In genomic region chr7:24599211-24600067, GRCm38 (mm10) we compare ENCODE assay signal across 11 mouse cellular contexts. TPM values are rescaled to one million over a fixed set of nuclear protein-coding genes. Genes with fewer than 3 reads are reported as not detected.
DNase-seq lines count a peak whose midpoint lies in the region; ATAC-seq and TF ChIP-seq lines count a peak whose summit lies in the region.
"Had no signal": no experiment of that assay in that cellular context is flagged by ENCODE, and none has a peak within 500 bp of the region (broad histone marks: within the 10 kb centered on the region; RNA-seq: fewer than 3 reads in every experiment).

No protein-coding gene starts in this region.

- no peak for ATAC-seq in midbrain, postnatal 0 days (ENCODE audit: low FRiP score)
- no peak for ATAC-seq in midbrain, embryonic 14.5 days (ENCODE audit: low FRiP score, low TSS enrichment)
- ATAC-seq in stomach, embryonic 15.5 days (ENCODE audit: insufficient read depth, low FRiP score, low read depth): no peak
- ATAC-seq: hindbrain, embryonic 16.5 days had no signal

- DNase-seq in gastrocnemius, adult 2 months: peak; percentile 54
- DNase-seq in gastrocnemius, postnatal 4 days (ENCODE audit: low spot score in 2 of 2): no peak
- no peak for DNase-seq in midbrain, postnatal 0 days (ENCODE audit: low spot score)
- no peak for DNase-seq in midbrain, embryonic 14.5 days
- DNase-seq in left cerebral cortex, adult 11 months (ENCODE audit: low spot score): no peak
- no peak for DNase-seq in right cerebral cortex, postnatal 10 days (ENCODE audit: low spot score in 2 of 2)
- DNase-seq: thymus, postnatal 25 days had no signal

- H3K4me1 ChIP-seq in midbrain, postnatal 0 days (ENCODE audit: insufficient read depth, low read length): peaks cover 8% of the 10 kb centered on the region; the same call in 1 of the 2 replicates
- H3K4me1 ChIP-seq in midbrain, embryonic 14.5 days (ENCODE audit: control insufficient read depth, insufficient read depth, low read length): 0 out of 2 replicates have a peak, but pooled peaks cover 8% of the 10 kb centered on the region
- peaks cover 22% of the 10 kb centered on the region for H3K4me1 ChIP-seq in bone marrow macrophage, adult 2 months (ENCODE audit: control insufficient read depth, insufficient read depth, low read length)
- peaks cover 13% of the 10 kb centered on the region for H3K4me1 ChIP-seq in stomach, embryonic 15.5 days

- no peaks in the 10 kb centered on the region for H3K27me3 ChIP-seq in midbrain, postnatal 0 days (ENCODE audit: insufficient read depth, low read length)
- H3K27me3 ChIP-seq in midbrain, embryonic 14.5 days (ENCODE audit: control insufficient read depth, insufficient read depth, low read length): peaks cover 5% of the 10 kb centered on the region; the same call in 1 of the 2 replicates
- no peaks in the 10 kb centered on the region for H3K27me3 ChIP-seq in stomach, embryonic 15.5 days (replicated peaks)
- H3K27me3 ChIP-seq: limb, embryonic 15.5 days had no signal

- peak overlapping the region; percentile 67 for H3K27ac ChIP-seq in gastrocnemius, adult 2 months
- no peak overlapping the region for H3K27ac ChIP-seq in midbrain, postnatal 0 days (ENCODE audit: low read depth, low read length)
- H3K27ac ChIP-seq in midbrain, embryonic 14.5 days (replicated peaks; ENCODE audit: low read depth, low read length): no peak overlapping the region
- no peak overlapping the region for H3K27ac ChIP-seq in bone marrow macrophage, adult 2 months (ENCODE audit: insufficient read depth, low read depth, low read length)
- peak overlapping the region; percentile 0; the same call in 1 of the 2 replicates for H3K27ac ChIP-seq in stomach, embryonic 15.5 days
- H3K27ac ChIP-seq: limb, embryonic 15.5 days had no signal

- no peaks in the 10 kb centered on the region for H3K36me3 ChIP-seq in midbrain, postnatal 0 days (ENCODE audit: insufficient read depth, low read length)
- no peaks in the 10 kb centered on the region for H3K36me3 ChIP-seq in midbrain, embryonic 14.5 days (ENCODE audit: control insufficient read depth, insufficient read depth, low read length)
- H3K36me3 ChIP-seq in stomach, embryonic 15.5 days: no peaks in the 10 kb centered on the region

- no peaks in the 10 kb centered on the region for H3K9me3 ChIP-seq in midbrain, postnatal 0 days (ENCODE audit: low read length)
- H3K9me3 ChIP-seq in midbrain, embryonic 14.5 days (ENCODE audit: control insufficient read depth, low read length): no peaks in the 10 kb centered on the region
- H3K9me3 ChIP-seq in stomach, embryonic 15.5 days: no peaks in the 10 kb centered on the region
- H3K9me3 ChIP-seq: limb, embryonic 15.5 days had no signal

- H3K4me2 ChIP-seq in midbrain, postnatal 0 days (ENCODE audit: low read depth, low read length, poor library complexity, severe bottlenecking): no peak overlapping the region
- no peak overlapping the region for H3K4me2 ChIP-seq in midbrain, embryonic 14.5 days (ENCODE audit: low read length)
- H3K4me2 ChIP-seq in stomach, embryonic 15.5 days: no peak overlapping the region
- H3K4me2 ChIP-seq: limb, embryonic 15.5 days had no signal

- TF ChIP-seq POLR2A in bone marrow macrophage, adult 2 months (IDR thresholded peaks at IDR 0.05; ENCODE audit: borderline replicate concordance, low read depth, low read length): no peak

- peak; percentile 37; the same call in 1 of the 2 replicates for TF ChIP-seq CTCF in gastrocnemius, adult 2 months (IDR thresholded peaks at IDR 0.05)
- peak; percentile 18 for TF ChIP-seq CTCF in midbrain, postnatal 0 days (IDR thresholded peaks at IDR 0.05)
- 0 out of 2 replicates have a peak, but pooled peaks have one; percentile 12 for TF ChIP-seq CTCF in bone marrow macrophage, adult 2 months (IDR thresholded peaks at IDR 0.05; ENCODE audit: low read depth, low read length)

- intact Hi-C loops in gastrocnemius, adult 2 months (cut with DNase I): loop anchor here (2.0 kb wide), 1 partner anchor 69 kb away; the partner anchor contains the start of gene Irgq

- H3K4me3 ChIP-seq in gastrocnemius, adult 2 months: no peak overlapping the region
- H3K4me3 ChIP-seq in midbrain, postnatal 0 days (ENCODE audit: low read depth, low read length): no peak overlapping the region
- H3K4me3 ChIP-seq in midbrain, embryonic 14.5 days (replicated peaks; ENCODE audit: low read depth, low read length): no peak overlapping the region
- no peak overlapping the region for H3K4me3 ChIP-seq in bone marrow macrophage, adult 2 months (ENCODE audit: insufficient read depth, low read length)
- H3K4me3 ChIP-seq in stomach, embryonic 15.5 days (replicated peaks): no peak overlapping the region
- H3K4me3 ChIP-seq: limb, embryonic 15.5 days had no signal

- 78% methylated on average over 15 of the region's 15 CpGs for WGBS in midbrain, postnatal 0 days
- WGBS in midbrain, embryonic 14.5 days: 81% methylated on average over 15 of the region's 15 CpGs
- WGBS in stomach, embryonic 15.5 days: 61% methylated on average over 15 of the region's 15 CpGs

- H3K9ac ChIP-seq in midbrain, postnatal 0 days (replicated peaks; ENCODE audit: low read length, poor library complexity, severe bottlenecking): no peak overlapping the region
- H3K9ac ChIP-seq in midbrain, embryonic 14.5 days (replicated peaks; ENCODE audit: low read length): no peak overlapping the region
- H3K9ac ChIP-seq in stomach, embryonic 15.5 days: no peak overlapping the region
- H3K9ac ChIP-seq: limb, embryonic 15.5 days had no signal

RNA-seq across cellular contexts. Expression of gene Phldb3, which starts 11.1 kb away (rescaled TPM):
- under 1 TPM; 0.54 to 0.59 TPM for total RNA-seq in gastrocnemius, adult 2 months (2021)
- 1 to 10 TPM in 1 of 2 experiments, under 1 TPM in 1; 0.98 to 1.6 TPM for total RNA-seq in gastrocnemius, postnatal 4 days (2021)
- 0.11 and 0.14 TPM in 2 replicates for total RNA-seq in midbrain, postnatal 0 days (2014; rRNA removed)
- not detected in 2 replicates for polyA plus RNA-seq in midbrain, postnatal 0 days (2015; fragmentation: Nextera tagmentation; extraction: Ambion mirVana)
- not detected in 2 replicates for polyA plus RNA-seq in midbrain, embryonic 14.5 days (2014; fragmentation: Nextera tagmentation; extraction: Ambion mirVana)
- polyA plus RNA-seq in bone marrow macrophage, adult 2 months (2012; ENCODE audit: insufficient read depth, insufficient read length, missing spikeins): 7.2 and 7.6 TPM in 2 replicates
- 0.43 and 0.54 TPM in 2 replicates for polyA plus RNA-seq in stomach, embryonic 15.5 days (2015; fragmentation: Nextera tagmentation; extraction: Ambion mirVana)
- polyA plus RNA-seq: hindbrain, embryonic 16.5 days had no signal

RNA-seq across cellular contexts. Expression of gene Zfp575, which starts 12.0 kb away (rescaled TPM):
- total RNA-seq in gastrocnemius, adult 2 months (2021): under 1 TPM in 1 of 2 experiments, not detected in 1; 0.17 TPM
- total RNA-seq in gastrocnemius, postnatal 4 days (2021): 1 to 10 TPM; 1.5 to 1.9 TPM
- 2.3 and 3.2 TPM in 2 replicates for total RNA-seq in midbrain, postnatal 0 days (2014; rRNA removed)
- polyA plus RNA-seq in midbrain, postnatal 0 days (2015; fragmentation: Nextera tagmentation; extraction: Ambion mirVana): 28.3 and 29.5 TPM in 2 replicates
- 9.2 and 12.1 TPM in 2 replicates for polyA plus RNA-seq in midbrain, embryonic 14.5 days (2014; fragmentation: Nextera tagmentation; extraction: Ambion mirVana)
- polyA plus RNA-seq in bone marrow macrophage, adult 2 months (2012; ENCODE audit: insufficient read depth, insufficient read length, missing spikeins): not detected in 2 replicates
- polyA plus RNA-seq in stomach, embryonic 15.5 days (2015; fragmentation: Nextera tagmentation; extraction: Ambion mirVana): 4.3 and 5.0 TPM in 2 replicates

RNA-seq across cellular contexts. Expression of gene Ethe1, which starts 12.1 kb away (rescaled TPM):
- 10 to 100 TPM; 22.0 to 27.4 TPM for total RNA-seq in gastrocnemius, adult 2 months (2021)
- 1 to 10 TPM; 8.0 to 9.1 TPM for total RNA-seq in gastrocnemius, postnatal 4 days (2021)
- 32.2 and 33.4 TPM in 2 replicates for total RNA-seq in midbrain, postnatal 0 days (2014; rRNA removed)
- 31.3 and 31.6 TPM in 2 replicates for polyA plus RNA-seq in midbrain, postnatal 0 days (2015; fragmentation: Nextera tagmentation; extraction: Ambion mirVana)
- polyA plus RNA-seq in midbrain, embryonic 14.5 days (2014; fragmentation: Nextera tagmentation; extraction: Ambion mirVana): 18.5 and 24.2 TPM in 2 replicates
- 18.2 and 18.5 TPM in 2 replicates for polyA plus RNA-seq in bone marrow macrophage, adult 2 months (2012; ENCODE audit: insufficient read depth, insufficient read length, missing spikeins)
- polyA plus RNA-seq in stomach, embryonic 15.5 days (2015; fragmentation: Nextera tagmentation; extraction: Ambion mirVana): 31.1 and 37.1 TPM in 2 replicates

RNA-seq across cellular contexts. Expression of gene Lypd3, which starts 36.9 kb away (rescaled TPM):
- not detected for total RNA-seq in gastrocnemius, adult 2 months (2021)
- not detected for total RNA-seq in gastrocnemius, postnatal 4 days (2021)
- 0.99 and 1.5 TPM in 2 replicates for total RNA-seq in midbrain, postnatal 0 days (2014; rRNA removed)
- 1.8 and 2.2 TPM in 2 replicates for polyA plus RNA-seq in midbrain, postnatal 0 days (2015; fragmentation: Nextera tagmentation; extraction: Ambion mirVana)
- 0.13 and 0.26 TPM in 2 replicates for polyA plus RNA-seq in midbrain, embryonic 14.5 days (2014; fragmentation: Nextera tagmentation; extraction: Ambion mirVana)
- polyA plus RNA-seq in bone marrow macrophage, adult 2 months (2012; ENCODE audit: insufficient read depth, insufficient read length, missing spikeins): not detected in 2 replicates
- polyA plus RNA-seq in stomach, embryonic 15.5 days (2015; fragmentation: Nextera tagmentation; extraction: Ambion mirVana): 22.6 and 42.2 TPM in 2 replicates

RNA-seq across cellular contexts. Expression of gene Xrcc1, which starts 53.4 kb away (rescaled TPM):
- total RNA-seq in gastrocnemius, adult 2 months (2021): 10 to 100 TPM; 18.3 to 18.5 TPM
- 10 to 100 TPM; 44.4 to 45.2 TPM for total RNA-seq in gastrocnemius, postnatal 4 days (2021)
- total RNA-seq in midbrain, postnatal 0 days (2014; rRNA removed): 44.6 and 51.8 TPM in 2 replicates
- 41.9 and 43.3 TPM in 2 replicates for polyA plus RNA-seq in midbrain, postnatal 0 days (2015; fragmentation: Nextera tagmentation; extraction: Ambion mirVana)
- polyA plus RNA-seq in midbrain, embryonic 14.5 days (2014; fragmentation: Nextera tagmentation; extraction: Ambion mirVana): 55.0 and 55.8 TPM in 2 replicates
- 54.6 and 58.7 TPM in 2 replicates for polyA plus RNA-seq in bone marrow macrophage, adult 2 months (2012; ENCODE audit: insufficient read depth, insufficient read length, missing spikeins)
- polyA plus RNA-seq in stomach, embryonic 15.5 days (2015; fragmentation: Nextera tagmentation; extraction: Ambion mirVana): 96.1 and 100.0 TPM in 2 replicates

Comparison
In these comparisons a context has a peak if more than half of its experiments do, and no peak if none do; other contexts are left out.
1. H3K27ac ChIP-seq: peak in gastrocnemius, adult 2 months (single experiment) and stomach, embryonic 15.5 days (single experiment); none in midbrain, postnatal 0 days (single experiment), midbrain, embryonic 14.5 days (single experiment) and bone marrow macrophage, adult 2 months (single experiment).
2. Peak in every context shown above with its lines, with median percentiles within 50 percentile points of each other: CTCF ChIP-seq.